Mouse (Mus musculus) erythroblast, embryonic 14.5 days (primary cell): ENCODE results near the gene Palm2. TPM values are rescaled to one million over a fixed set of nuclear protein-coding genes. Genes with fewer than 3 reads are reported as not detected.

Experiments
- H3K27me3 ChIP-seq: 2 replicates; pipeline ENCODE4 v1.6.1; 2012; ENCODE audit warnings: inconsistent platforms; ENCODE audit not compliant: control insufficient read depth
- H3K36me3 ChIP-seq: 2 replicates; pipeline ENCODE4 v1.6.1; 2012; ENCODE audit warnings: mild to moderate bottlenecking, inconsistent platforms; ENCODE audit not compliant: control insufficient read depth
- H3K4me1 ChIP-seq: 2 replicates; pipeline ENCODE4 v1.6.1; 2012; ENCODE audit warnings: inconsistent platforms; ENCODE audit not compliant: control insufficient read depth
- H3K4me3 ChIP-seq: replicated peaks from 2 replicates; pipeline ENCODE3; 2012; ENCODE audit warnings: moderate library complexity, mild to moderate bottlenecking, inconsistent platforms
- H3K9me3 ChIP-seq: 2 replicates; pipeline ENCODE4 v1.6.1; 2012; ENCODE audit warnings: low read length, inconsistent platforms, mixed read lengths; ENCODE audit not compliant: control insufficient read depth
- GATA1 ChIP-seq: IDR thresholded peaks from 2 replicates; pipeline ENCODE4 v1.6.1; 2012; ENCODE audit warnings: low read length, inconsistent platforms, mixed read lengths
- TAL1 ChIP-seq: IDR thresholded peaks from 3 replicates; pipeline ENCODE4 v1.6.1; 2012; ENCODE audit warnings: low read length, inconsistent platforms, mixed read lengths
- polyA plus RNA-seq: library from polyadenylated mRNA; stranded (reverse); fragments of >175 nt; gene quantifications from 2 replicates; pipeline ENCODE4 v1.2.3, GENCODE M21; 2012

The Palm2 gene
- polyA plus RNA-seq, 1 experiment: not detected

DNA sequence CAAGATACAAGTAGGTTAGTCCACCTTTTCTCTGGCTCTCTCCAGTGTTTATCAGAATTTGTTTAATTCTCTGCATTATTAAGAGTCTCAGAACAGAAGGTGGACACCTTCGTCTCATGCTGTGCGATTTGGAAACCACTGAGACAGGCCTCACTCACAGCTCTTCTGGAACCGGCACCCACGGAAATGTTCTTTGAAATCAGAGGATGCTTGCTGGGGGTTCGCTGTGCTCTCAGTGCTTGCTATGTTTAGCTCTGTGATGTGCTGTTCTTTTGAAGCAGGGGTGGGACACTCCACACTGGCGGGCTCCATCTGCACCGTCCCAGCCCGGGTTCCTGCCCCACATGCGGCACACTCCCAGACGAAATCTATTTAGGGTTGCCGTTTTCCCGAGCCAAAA lies 222.3 kb downstream of the Palm2 start:
- no peak overlapping the region for H3K4me3 ChIP-seq
- H3K9me3 ChIP-seq: no peaks in the 10 kb centered on the region
- no peaks in the 10 kb centered on the region for H3K4me1 ChIP-seq
- H3K27me3 ChIP-seq: no peaks in the 10 kb centered on the region
- TF ChIP-seq TAL1 (no peak), GATA1 (no peak)
- no peaks in the 10 kb centered on the region for H3K36me3 ChIP-seq

DNA sequence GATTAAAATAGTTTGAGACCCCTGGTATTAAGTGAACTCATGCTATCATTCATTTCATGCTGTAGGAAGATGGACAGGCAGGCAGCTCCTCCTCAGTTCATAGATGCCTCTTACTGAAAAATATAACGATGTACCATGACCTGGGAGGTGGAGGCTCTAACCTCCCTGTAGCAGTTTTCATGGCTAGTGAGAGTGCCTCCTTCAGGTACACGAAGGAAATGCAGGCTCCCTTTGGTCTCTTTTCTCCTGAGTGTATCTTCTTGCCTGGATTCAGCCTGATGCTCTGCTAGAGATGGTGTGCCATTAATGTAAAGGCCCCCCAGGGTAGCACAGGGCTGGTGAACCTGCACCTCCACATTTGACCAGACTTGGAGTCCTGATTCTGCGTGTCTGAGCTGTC lies 222.8 kb downstream of the Palm2 start:
- Histone ChIP-seq H3K27me3 (no peaks in the 10 kb centered on the region), H3K4me1 (no peaks in the 10 kb centered on the region), H3K4me3 (no peak overlapping the region), H3K9me3 (no peaks in the 10 kb centered on the region), H3K36me3 (no peaks in the 10 kb centered on the region)
- no peak for TF ChIP-seq GATA1
- no peak for TF ChIP-seq TAL1

- Histone ChIP-seq H3K27me3 (no peaks in the 10 kb centered on the region), H3K4me1 (no peaks in the 10 kb centered on the region), H3K9me3 (no peaks in the 10 kb centered on the region), H3K36me3 (no peaks in the 10 kb centered on the region), H3K4me3 (no peak overlapping the region)
- TF ChIP-seq GATA1: no peak
- TF ChIP-seq TAL1: no peak
These were observed 226.4 kb downstream of the Palm2 start for GRCm38 (mm10) chr4:57660470-57660869.

GRCm38 (mm10) chr4:57666101-57666500 lies 232.1 kb downstream of the Palm2 start:
- no peaks in the 10 kb centered on the region for H3K9me3 ChIP-seq
- H3K4me1 ChIP-seq: no peaks in the 10 kb centered on the region
- H3K4me3 ChIP-seq: no peak overlapping the region
- H3K36me3 ChIP-seq: no peaks in the 10 kb centered on the region
- no peak for TF ChIP-seq TAL1
- TF ChIP-seq GATA1: no peak
- no peaks in the 10 kb centered on the region for H3K27me3 ChIP-seq

DNA sequence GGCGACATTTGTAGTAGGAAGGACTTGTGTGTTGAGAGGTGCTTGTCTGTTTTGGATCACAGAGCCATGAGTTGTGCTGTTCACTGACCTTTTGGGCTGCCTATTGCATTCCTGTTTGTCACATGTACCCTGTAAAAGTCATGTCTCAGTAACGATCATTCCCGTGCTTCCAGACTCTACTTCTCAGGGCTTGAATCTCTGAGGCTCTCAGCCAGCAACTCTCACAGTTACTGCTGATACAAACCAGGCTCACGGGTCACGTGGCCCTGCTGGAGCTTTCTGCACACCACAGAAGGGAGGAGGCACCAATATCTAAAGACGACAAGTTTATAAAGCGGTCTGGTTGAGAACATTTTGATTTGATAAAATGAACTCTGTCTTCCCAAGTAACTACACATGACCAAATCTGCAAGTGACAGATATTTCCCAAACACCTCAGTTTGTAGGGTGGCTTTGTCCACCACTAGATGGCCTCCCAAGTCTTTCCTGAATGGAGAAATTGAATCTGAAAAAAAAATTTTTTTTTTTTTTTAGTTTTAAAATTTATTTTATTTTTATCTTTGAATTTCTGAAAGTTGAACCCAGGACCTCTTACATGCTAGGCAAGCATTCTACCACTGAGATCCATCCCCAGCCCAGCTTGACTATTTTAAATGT lies 236.9 kb downstream of the Palm2 start:
- 0 out of 2 replicates have a peak, but pooled peaks cover 2% of the 10 kb centered on the region for H3K27me3 ChIP-seq
- H3K4me1 ChIP-seq: no peaks in the 10 kb centered on the region
- H3K36me3 ChIP-seq: no peaks in the 10 kb centered on the region
- H3K4me3 ChIP-seq: no peak overlapping the region
- no peaks in the 10 kb centered on the region for H3K9me3 ChIP-seq
- TF ChIP-seq TAL1: no peak
- TF ChIP-seq GATA1: no peak

GRCm38 (mm10) chr4:57672541-57672940 lies 238.5 kb downstream of the Palm2 start:
- Histone ChIP-seq H3K4me3 (no peak overlapping the region), H3K27me3 (0 out of 2 replicates have a peak, but pooled peaks cover 2% of the 10 kb centered on the region), H3K4me1 (no peaks in the 10 kb centered on the region), H3K36me3 (no peaks in the 10 kb centered on the region), H3K9me3 (no peaks in the 10 kb centered on the region)
- TF ChIP-seq TAL1: no peak
- no peak for TF ChIP-seq GATA1

GRCm38 (mm10) chr4:57672996-57673906 lies 239.2 kb downstream of the Palm2 start:
- no peaks in the 10 kb centered on the region for H3K9me3 ChIP-seq
- no peaks in the 10 kb centered on the region for H3K4me1 ChIP-seq
- H3K4me3 ChIP-seq: no peak overlapping the region
- 0 out of 2 replicates have a peak, but pooled peaks cover 2% of the 10 kb centered on the region for H3K27me3 ChIP-seq
- no peak for TF ChIP-seq GATA1
- TF ChIP-seq TAL1: no peak
- no peaks in the 10 kb centered on the region for H3K36me3 ChIP-seq

GRCm38 (mm10) chr4:57674351-57674750 lies 240.3 kb downstream of the Palm2 start:
- Histone ChIP-seq H3K36me3 (no peaks in the 10 kb centered on the region), H3K4me1 (no peaks in the 10 kb centered on the region), H3K4me3 (no peak overlapping the region), H3K27me3 (0 out of 2 replicates have a peak, but pooled peaks cover 2% of the 10 kb centered on the region), H3K9me3 (no peaks in the 10 kb centered on the region)
- TF ChIP-seq TAL1: no peak
- no peak for TF ChIP-seq GATA1

DNA sequence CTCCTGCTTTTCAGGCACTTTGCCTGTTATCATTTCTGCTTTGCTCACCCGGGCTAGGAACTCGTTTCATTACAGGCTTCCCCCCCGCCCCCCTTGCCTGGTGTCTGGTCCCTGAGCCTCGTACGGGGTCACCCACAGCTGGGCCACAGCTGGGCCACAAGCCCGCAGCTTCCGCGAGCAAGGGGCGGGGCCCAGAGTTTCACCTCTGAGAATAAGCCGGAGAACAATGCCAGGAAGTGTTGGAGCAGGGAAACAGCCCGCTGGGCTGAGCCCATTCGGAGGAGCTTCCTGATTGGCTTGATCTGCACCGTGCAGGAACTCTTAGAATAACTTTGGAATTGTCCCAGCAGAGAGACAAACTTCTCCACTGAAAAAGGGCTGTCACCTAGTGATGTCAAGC lies 241.3 kb downstream of the Palm2 start:
- Histone ChIP-seq H3K4me3 (no peak overlapping the region), H3K9me3 (no peaks in the 10 kb centered on the region), H3K27me3 (0 out of 2 replicates have a peak, but pooled peaks cover 2% of the 10 kb centered on the region), H3K36me3 (no peaks in the 10 kb centered on the region), H3K4me1 (no peaks in the 10 kb centered on the region)
- TF ChIP-seq TAL1: no peak
- TF ChIP-seq GATA1: no peak
